Mouse (Mus musculus) G1E (cell line): ENCODE data around the gene Polg2.

ENCODE experiments used
- CTCF ChIP-seq: IDR thresholded peaks from 2 replicates; pipeline ENCODE4 v1.5.1; 2012; ENCODE audit warnings: low read depth, low read length, inconsistent platforms, mixed read lengths
- GATA1 ChIP-seq: IDR thresholded peaks from 2 replicates; pipeline ENCODE4 v1.6.1; 2012; ENCODE audit warnings: borderline replicate concordance, low read length, inconsistent platforms, mixed read lengths

GRCm38 (mm10) chr11:106727967-106728366 is 51.4 kb downstream of the Polg2 start:
- TF ChIP-seq CTCF: no peak
- no peak for TF ChIP-seq GATA1
